Mouse (Mus musculus) stomach, embryonic 15.5 days (tissue): ENCODE data around the gene Usp47. TPM values are rescaled to one million over a fixed set of nuclear protein-coding genes. Genes with fewer than 3 reads are reported as not detected.

Experiments used
- ATAC-seq: fragments of 200-750 bp; cut with Nextera tagmentation; 2 replicates; pipeline ENCODE4 v1.8.0; 2017; ENCODE audit warnings: low read depth, moderate number of reproducible peaks, moderate TSS enrichment; ENCODE audit not compliant: insufficient read depth, low FRiP score
- H3K27ac ChIP-seq: fragments of 300-500 bp; sonication (generic); 2 replicates; pipeline ENCODE4 v1.5.1; 2015; ENCODE audit warnings: mild to moderate bottlenecking, inconsistent platforms
- H3K27me3 ChIP-seq: fragments of 300-500 bp; sonication (generic); replicated peaks from 2 replicates; pipeline ENCODE4 v1.6.1; 2015; ENCODE audit warnings: inconsistent platforms
- H3K36me3 ChIP-seq: fragments of 300-500 bp; sonication (generic); 2 replicates; pipeline ENCODE4 v1.6.1; 2015; ENCODE audit warnings: inconsistent platforms
- H3K4me1 ChIP-seq: fragments of 300-500 bp; sonication (generic); 2 replicates; pipeline ENCODE4 v1.6.1; 2015; ENCODE audit warnings: inconsistent platforms
- H3K4me2 ChIP-seq: fragments of 300-500 bp; sonication (generic); 2 replicates; pipeline ENCODE4 v1.6.1; 2015; ENCODE audit warnings: mild to moderate bottlenecking, inconsistent platforms
- H3K4me3 ChIP-seq: fragments of 300-500 bp; sonication (generic); replicated peaks from 2 replicates; pipeline ENCODE4 v1.5.1; 2015; ENCODE audit warnings: inconsistent platforms
- H3K9ac ChIP-seq: fragments of 300-500 bp; sonication (generic); 2 replicates; pipeline ENCODE4 v1.6.1; 2015; ENCODE audit warnings: inconsistent platforms
- H3K9me3 ChIP-seq: fragments of 300-500 bp; sonication (generic); 2 replicates; pipeline ENCODE4 v1.6.1; 2016; ENCODE audit warnings: inconsistent platforms
- WGBS: fragments of 180-500 bp; shearing (Covaris S2); methylation state at CpG from one replicate; pipeline ENCODE4 v1.1.7; 2015; 5-methylcytosine and 5-hydroxymethylcytosine counted together
- polyA plus RNA-seq: library from polyadenylated mRNA; unstranded; fragments of >200 nt; fragmentation: Nextera tagmentation; extraction: Ambion mirVana; gene quantifications from 2 replicates; pipeline ENCODE4 v1.2.1, GENCODE M21; 2015

Gene Usp47
- polyA plus RNA-seq, 1 experiment from 2014 or later = 59.2 TPM

GRCm38 (mm10) chr7:112127085-112127637, 103.9 kb downstream of the Usp47 start:
- Histone ChIP-seq H3K9ac (no peak overlapping the region), H3K36me3 (no peaks in the 10 kb centered on the region), H3K27me3 (no peaks in the 10 kb centered on the region), H3K27ac (no peak overlapping the region), H3K4me3 (no peak overlapping the region), H3K4me2 (no peak overlapping the region), H3K9me3 (no peaks in the 10 kb centered on the region), H3K4me1 (no peaks in the 10 kb centered on the region; the same call in 1 of the 2 replicates)
- 58% methylated on average over 5 of the region's 5 CpGs for WGBS
- 0 out of 2 replicates have a peak, but pooled peaks have one; percentile 20 for ATAC-seq

- ATAC-seq = no peak
- Histone ChIP-seq H3K4me2 (no peak overlapping the region), H3K9ac (no peak overlapping the region), H3K4me1 (no peaks in the 10 kb centered on the region; the same call in 1 of the 2 replicates), H3K27me3 (no peaks in the 10 kb centered on the region), H3K36me3 (no peaks in the 10 kb centered on the region), H3K27ac (no peak overlapping the region), H3K9me3 (no peaks in the 10 kb centered on the region), H3K4me3 (no peak overlapping the region)
- 79% methylated on average over 4 of the region's 4 CpGs for WGBS
Observed at GRCm38 (mm10) chr7:112127954-112128353, 104.7 kb downstream of the Usp47 start.

GRCm38 (mm10) chr7:112128810-112129209, 105.5 kb downstream of the Usp47 start:
- Histone ChIP-seq H3K36me3 (no peaks in the 10 kb centered on the region), H3K9me3 (no peaks in the 10 kb centered on the region), H3K4me3 (no peak overlapping the region), H3K4me1 (no peaks in the 10 kb centered on the region; the same call in 1 of the 2 replicates), H3K27me3 (no peaks in the 10 kb centered on the region), H3K9ac (no peak overlapping the region), H3K4me2 (no peak overlapping the region), H3K27ac (no peak overlapping the region)
- ATAC-seq = no peak
- WGBS = 60% methylated on average over 4 of the region's 4 CpGs

- ATAC-seq = no peak
- Histone ChIP-seq H3K27me3 (no peaks in the 10 kb centered on the region), H3K9ac (no peak overlapping the region), H3K4me2 (no peak overlapping the region), H3K4me3 (no peak overlapping the region), H3K4me1 (no peaks in the 10 kb centered on the region; the same call in 1 of the 2 replicates), H3K27ac (no peak overlapping the region), H3K36me3 (no peaks in the 10 kb centered on the region), H3K9me3 (no peaks in the 10 kb centered on the region)
- 86% methylated on average over 6 of the region's 6 CpGs for WGBS
Observed at GRCm38 (mm10) chr7:112129851-112130250, 106.5 kb downstream of the Usp47 start.

GRCm38 (mm10) chr7:112130660-112131059, 107.4 kb downstream of the Usp47 start:
- Histone ChIP-seq H3K9me3 (no peaks in the 10 kb centered on the region), H3K27me3 (no peaks in the 10 kb centered on the region), H3K4me2 (no peak overlapping the region), H3K36me3 (no peaks in the 10 kb centered on the region), H3K9ac (no peak overlapping the region), H3K4me3 (no peak overlapping the region), H3K27ac (no peak overlapping the region), H3K4me1 (no peaks in the 10 kb centered on the region; the same call in 1 of the 2 replicates)
- 94% methylated on average over 3 of the region's 3 CpGs for WGBS
- ATAC-seq = no peak

- H3K9ac ChIP-seq = no peak overlapping the region
- H3K27ac ChIP-seq = no peak overlapping the region
- H3K4me1 ChIP-seq = no peaks in the 10 kb centered on the region; the same call in 1 of the 2 replicates
- no peaks in the 10 kb centered on the region for H3K9me3 ChIP-seq
- no peak overlapping the region for H3K4me2 ChIP-seq
- ATAC-seq = no peak
- no peaks in the 10 kb centered on the region for H3K36me3 ChIP-seq
- H3K4me3 ChIP-seq = no peak overlapping the region
- 82% methylated on average over 6 of the region's 6 CpGs for WGBS
- H3K27me3 ChIP-seq = no peaks in the 10 kb centered on the region
Observed at GRCm38 (mm10) chr7:112132005-112132404, 108.7 kb downstream of the Usp47 start.

- Histone ChIP-seq H3K36me3 (no peaks in the 10 kb centered on the region), H3K27ac (no peak overlapping the region), H3K9me3 (no peaks in the 10 kb centered on the region), H3K4me1 (no peaks in the 10 kb centered on the region), H3K4me3 (no peak overlapping the region), H3K27me3 (no peaks in the 10 kb centered on the region), H3K9ac (no peak overlapping the region), H3K4me2 (no peak overlapping the region)
- ATAC-seq = no peak
- whole genome bisulfite sequencing = 86% methylated on average over 5 of the region's 5 CpGs
Observed at GRCm38 (mm10) chr7:112133277-112133676, 110.0 kb downstream of the Usp47 start.

GRCm38 (mm10) chr7:112135161-112135560, 111.9 kb downstream of the Usp47 start:
- Histone ChIP-seq H3K27ac (no peak overlapping the region), H3K4me1 (no peaks in the 10 kb centered on the region), H3K36me3 (no peaks in the 10 kb centered on the region), H3K9me3 (no peaks in the 10 kb centered on the region), H3K9ac (no peak overlapping the region), H3K4me3 (no peak overlapping the region), H3K4me2 (no peak overlapping the region), H3K27me3 (no peaks in the 10 kb centered on the region)
- WGBS = 79% methylated on average over 4 of the region's 4 CpGs
- no peak for ATAC-seq

GRCm38 (mm10) chr7:112136537-112136936, 113.2 kb downstream of the Usp47 start:
- no peaks in the 10 kb centered on the region for H3K27me3 ChIP-seq
- WGBS = 79% methylated on average over 5 of the region's 5 CpGs
- no peaks in the 10 kb centered on the region for H3K36me3 ChIP-seq
- H3K9ac ChIP-seq = no peak overlapping the region
- H3K27ac ChIP-seq = no peak overlapping the region
- H3K4me1 ChIP-seq = no peaks in the 10 kb centered on the region
- no peak for ATAC-seq
- H3K9me3 ChIP-seq = no peaks in the 10 kb centered on the region
- H3K4me3 ChIP-seq = no peak overlapping the region
- no peak overlapping the region for H3K4me2 ChIP-seq

- no peak overlapping the region for H3K9ac ChIP-seq
- H3K4me1 ChIP-seq = peaks cover 2% of the 10 kb centered on the region; the same call in 1 of the 2 replicates
- no peak overlapping the region for H3K4me3 ChIP-seq
- 0 out of 2 replicates have a peak, but pooled peaks have one; percentile 36 for ATAC-seq
- H3K27me3 ChIP-seq = no peaks in the 10 kb centered on the region
- 69% methylated on average over 7 of the region's 7 CpGs for WGBS
- no peak overlapping the region for H3K4me2 ChIP-seq
- H3K9me3 ChIP-seq = no peaks in the 10 kb centered on the region
- H3K36me3 ChIP-seq = no peaks in the 10 kb centered on the region
- H3K27ac ChIP-seq = 0 out of 2 replicates have a peak overlapping the region, but pooled peaks have one; percentile 8
Observed at GRCm38 (mm10) chr7:112138168-112138508, 114.8 kb downstream of the Usp47 start.

GRCm38 (mm10) chr7:112138509-112139405, 115.5 kb downstream of the Usp47 start:
- Histone ChIP-seq H3K4me3 (no peak overlapping the region), H3K4me1 (peaks cover 7% of the 10 kb centered on the region; the same call in 1 of the 2 replicates), H3K4me2 (no peak overlapping the region), H3K9me3 (no peaks in the 10 kb centered on the region), H3K27me3 (no peaks in the 10 kb centered on the region), H3K9ac (no peak overlapping the region), H3K36me3 (no peaks in the 10 kb centered on the region), H3K27ac (0 out of 2 replicates have a peak overlapping the region, but pooled peaks have one; percentile 8)
- 70% methylated on average over 11 of the region's 11 CpGs for WGBS
- no peak for ATAC-seq

GRCm38 (mm10) chr7:112140725-112141124, 117.4 kb downstream of the Usp47 start:
- Histone ChIP-seq H3K36me3 (no peaks in the 10 kb centered on the region), H3K4me2 (no peak overlapping the region), H3K4me3 (no peak overlapping the region), H3K9ac (no peak overlapping the region), H3K9me3 (no peaks in the 10 kb centered on the region), H3K4me1 (peaks cover 7% of the 10 kb centered on the region; the same call in 1 of the 2 replicates), H3K27me3 (no peaks in the 10 kb centered on the region), H3K27ac (no peak overlapping the region)
- no peak for ATAC-seq
- WGBS = 93% methylated on average over 2 of the region's 2 CpGs
